Mouse (Mus musculus) E14TG2a.4 (cell line): ENCODE measurements around the gene Cdh13.

Experiments used
- CTCF ChIP-seq: conservative IDR thresholded peaks from 2 replicates; pipeline ENCODE4 v1.5.1; 2014; ENCODE audit warnings: low read length
- NANOG ChIP-seq: IDR thresholded peaks from 2 replicates; pipeline ENCODE4 v1.6.1; 2014; ENCODE audit warnings: borderline replicate concordance, low read length, mixed read lengths

DNA sequence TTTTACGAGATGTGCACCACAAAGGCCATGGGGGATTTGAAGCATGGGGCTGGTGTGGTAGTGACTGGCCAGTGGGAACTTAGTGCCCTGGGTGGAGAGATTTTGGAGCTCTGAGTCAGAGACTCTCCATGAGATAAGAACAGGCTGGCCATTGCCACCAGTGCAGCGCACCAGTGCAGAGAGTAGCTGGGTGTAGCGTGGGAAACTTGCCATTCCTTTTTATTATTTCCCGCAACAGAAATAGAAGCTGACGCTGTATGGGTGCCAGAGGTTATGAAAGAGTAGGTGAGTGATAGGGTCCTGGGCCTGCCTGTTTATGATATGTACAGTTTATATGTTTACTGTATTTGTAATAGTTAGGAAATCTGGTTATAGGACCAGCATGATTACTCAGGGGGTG, 225.9 kb downstream of the Cdh13 start:
- TF ChIP-seq CTCF: no peak
- TF ChIP-seq NANOG: no peak
